Mouse (Mus musculus): ENCODE data around the gene Gm37240. TPM values are rescaled to one million over a fixed set of nuclear protein-coding genes. Genes with fewer than 3 reads are reported as not detected.

Gm37240 gene
- polyA plus RNA-seq, 1 experiment from 2014 or later, result 4.6 TPM

GRCm38 (mm10) chr3:84474398-84474797 is 1412.9 kb downstream of the Gm37240 start:
- no peak for ATAC-seq (ENCODE audit: low read depth)
- H3K9ac ChIP-seq (ENCODE audit: low read length), result no peak overlapping the region
- no peak overlapping the region for H3K4me3 ChIP-seq (ENCODE audit: low read length)
- 54% methylated on average over 6 of the region's 6 CpGs for WGBS
- H3K4me1 ChIP-seq (replicated peaks; ENCODE audit: control insufficient read depth, insufficient read depth, low read length), result peaks cover 30% of the 10 kb centered on the region
- no peak overlapping the region for H3K4me2 ChIP-seq (ENCODE audit: low read depth, low read length)
- H3K27me3 ChIP-seq (ENCODE audit: control insufficient read depth, insufficient read depth, low read depth, low read length), result peaks cover 7% of the 10 kb centered on the region; the same call in 1 of the 2 replicates
- H3K9me3 ChIP-seq (ENCODE audit: control insufficient read depth, low read length), result no peaks in the 10 kb centered on the region
- no peak overlapping the region for H3K27ac ChIP-seq (ENCODE audit: low read length)
- no peaks in the 10 kb centered on the region for H3K36me3 ChIP-seq (ENCODE audit: control insufficient read depth, insufficient read depth, low read length)

DNA sequence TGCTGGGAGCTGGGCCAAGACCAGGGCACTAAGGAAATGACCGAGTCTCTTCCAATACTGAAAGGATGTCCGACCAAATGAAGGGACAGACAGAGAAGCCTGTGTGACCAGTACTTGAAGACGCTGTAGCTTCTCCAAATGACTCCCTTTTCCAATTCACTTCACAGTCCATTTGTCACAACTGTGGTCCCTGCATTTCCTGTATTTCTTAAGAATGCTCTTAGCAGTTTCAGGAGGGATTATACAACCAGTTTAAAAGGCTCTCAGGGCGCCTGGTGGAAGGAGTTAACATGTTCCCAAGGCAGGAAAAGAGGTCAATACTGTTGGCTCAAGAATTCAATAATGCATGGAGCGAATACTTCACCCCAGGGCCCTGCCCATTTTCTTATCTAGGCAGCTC is 1414.4 kb downstream of the Gm37240 start:
- H3K4me2 ChIP-seq (ENCODE audit: low read depth, low read length), result no peak overlapping the region

DNA sequence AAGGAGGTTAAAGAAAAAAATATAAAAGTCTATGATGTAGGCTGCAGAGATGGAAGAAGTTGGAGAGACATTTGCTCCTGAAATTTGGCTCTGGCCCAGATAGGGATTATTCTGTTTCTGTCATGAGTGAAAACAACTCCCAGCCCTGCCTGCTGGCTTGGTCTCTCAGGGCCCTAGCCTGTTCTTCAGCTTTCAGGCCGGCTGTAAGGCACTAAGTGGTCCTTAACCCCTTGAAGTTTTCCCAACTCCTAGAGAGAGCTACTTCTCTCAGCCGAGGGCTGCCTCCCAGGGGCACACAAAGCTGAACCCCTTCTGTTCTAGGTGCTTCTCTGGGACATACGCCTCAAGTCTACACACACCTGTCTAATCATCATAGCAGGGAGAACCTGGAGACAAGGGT is 1414.8 kb downstream of the Gm37240 start:
- peak; percentile 71 for ATAC-seq (ENCODE audit: low read depth)
- H3K4me3 ChIP-seq (ENCODE audit: low read length), result no peak overlapping the region

More for the DNA sequence above, 1414.4 kb downstream of the Gm37240 start:
- peak; percentile 39 for ATAC-seq (ENCODE audit: low read depth)
- H3K4me1 ChIP-seq (replicated peaks; ENCODE audit: control insufficient read depth, insufficient read depth, low read length), result peaks cover 32% of the 10 kb centered on the region
- H3K4me3 ChIP-seq (ENCODE audit: low read length), result no peak overlapping the region
- no peaks in the 10 kb centered on the region for H3K36me3 ChIP-seq (ENCODE audit: control insufficient read depth, insufficient read depth, low read length)
- WGBS, result 11% methylated on average over 5 of the region's 5 CpGs
- H3K27me3 ChIP-seq (ENCODE audit: control insufficient read depth, insufficient read depth, low read depth, low read length), result peaks cover 3% of the 10 kb centered on the region; the same call in 1 of the 2 replicates
- H3K9ac ChIP-seq (ENCODE audit: low read length), result no peak overlapping the region
- peak overlapping the region; percentile 48 for H3K27ac ChIP-seq (ENCODE audit: low read length)
- H3K9me3 ChIP-seq (ENCODE audit: control insufficient read depth, low read length), result no peaks in the 10 kb centered on the region

DNA sequence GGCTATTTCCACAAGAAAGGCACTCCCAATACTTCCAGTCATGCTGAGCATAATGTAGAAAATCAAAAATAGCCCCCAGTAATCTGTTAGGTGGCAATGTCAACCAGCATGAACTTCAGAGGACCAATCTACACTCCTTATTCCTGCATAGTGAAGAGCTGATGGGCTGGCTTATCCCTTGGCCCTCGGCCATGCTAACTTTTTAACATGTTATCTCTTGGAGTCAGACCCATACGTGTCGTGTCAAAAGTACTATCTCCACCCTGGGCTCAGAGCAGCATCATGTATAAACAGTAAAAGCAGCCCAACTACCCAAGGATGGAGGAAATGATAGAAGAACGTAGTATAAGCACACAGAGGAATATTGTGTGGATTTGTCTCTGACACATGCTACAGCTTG is 1416.2 kb downstream of the Gm37240 start:
- whole genome bisulfite sequencing, result 62% methylated on average over 4 of the region's 4 CpGs
- ATAC-seq (ENCODE audit: low read depth), result no peak

More for the DNA sequence above, 1414.8 kb downstream of the Gm37240 start:
- Histone ChIP-seq H3K9ac (ENCODE audit: low read length) (no peak overlapping the region), H3K36me3 (ENCODE audit: control insufficient read depth, insufficient read depth, low read length) (no peaks in the 10 kb centered on the region), H3K4me1 (replicated peaks; ENCODE audit: control insufficient read depth, insufficient read depth, low read length) (peaks cover 37% of the 10 kb centered on the region), H3K9me3 (ENCODE audit: control insufficient read depth, low read length) (no peaks in the 10 kb centered on the region), H3K4me2 (ENCODE audit: low read depth, low read length) (no peak overlapping the region), H3K27me3 (ENCODE audit: control insufficient read depth, insufficient read depth, low read depth, low read length) (peaks cover 2% of the 10 kb centered on the region; the same call in 1 of the 2 replicates), H3K27ac (ENCODE audit: low read length) (peak overlapping the region; percentile 48)
- 15% methylated on average over 3 of the region's 3 CpGs for WGBS

GRCm38 (mm10) chr3:84468111-84468453 is 1419.2 kb downstream of the Gm37240 start:
- Histone ChIP-seq H3K4me1 (replicated peaks; ENCODE audit: control insufficient read depth, insufficient read depth, low read length) (peaks cover 26% of the 10 kb centered on the region), H3K4me3 (ENCODE audit: low read length) (no peak overlapping the region), H3K4me2 (ENCODE audit: low read depth, low read length) (no peak overlapping the region), H3K9ac (ENCODE audit: low read length) (no peak overlapping the region), H3K27me3 (ENCODE audit: control insufficient read depth, insufficient read depth, low read depth, low read length) (no peaks in the 10 kb centered on the region), H3K36me3 (ENCODE audit: control insufficient read depth, insufficient read depth, low read length) (no peaks in the 10 kb centered on the region), H3K9me3 (ENCODE audit: control insufficient read depth, low read length) (no peaks in the 10 kb centered on the region), H3K27ac (ENCODE audit: low read length) (no peak overlapping the region)
- ATAC-seq (ENCODE audit: low read depth), result no peak
- 29% methylated on average over 4 of the region's 4 CpGs for WGBS

More for the DNA sequence above, 1416.2 kb downstream of the Gm37240 start:
- Histone ChIP-seq H3K9ac (ENCODE audit: low read length) (no peak overlapping the region), H3K27ac (ENCODE audit: low read length) (no peak overlapping the region), H3K4me3 (ENCODE audit: low read length) (no peak overlapping the region), H3K27me3 (ENCODE audit: control insufficient read depth, insufficient read depth, low read depth, low read length) (no peaks in the 10 kb centered on the region), H3K36me3 (ENCODE audit: control insufficient read depth, insufficient read depth, low read length) (no peaks in the 10 kb centered on the region), H3K4me1 (replicated peaks; ENCODE audit: control insufficient read depth, insufficient read depth, low read length) (peaks cover 41% of the 10 kb centered on the region), H3K4me2 (ENCODE audit: low read depth, low read length) (no peak overlapping the region), H3K9me3 (ENCODE audit: control insufficient read depth, low read length) (no peaks in the 10 kb centered on the region)

- peak; percentile 59 for ATAC-seq (ENCODE audit: low read depth)
- H3K27me3 ChIP-seq (ENCODE audit: control insufficient read depth, insufficient read depth, low read depth, low read length), result no peaks in the 10 kb centered on the region
These were observed 1419.8 kb downstream of the Gm37240 start for GRCm38 (mm10) chr3:84467419-84468110.

DNA sequence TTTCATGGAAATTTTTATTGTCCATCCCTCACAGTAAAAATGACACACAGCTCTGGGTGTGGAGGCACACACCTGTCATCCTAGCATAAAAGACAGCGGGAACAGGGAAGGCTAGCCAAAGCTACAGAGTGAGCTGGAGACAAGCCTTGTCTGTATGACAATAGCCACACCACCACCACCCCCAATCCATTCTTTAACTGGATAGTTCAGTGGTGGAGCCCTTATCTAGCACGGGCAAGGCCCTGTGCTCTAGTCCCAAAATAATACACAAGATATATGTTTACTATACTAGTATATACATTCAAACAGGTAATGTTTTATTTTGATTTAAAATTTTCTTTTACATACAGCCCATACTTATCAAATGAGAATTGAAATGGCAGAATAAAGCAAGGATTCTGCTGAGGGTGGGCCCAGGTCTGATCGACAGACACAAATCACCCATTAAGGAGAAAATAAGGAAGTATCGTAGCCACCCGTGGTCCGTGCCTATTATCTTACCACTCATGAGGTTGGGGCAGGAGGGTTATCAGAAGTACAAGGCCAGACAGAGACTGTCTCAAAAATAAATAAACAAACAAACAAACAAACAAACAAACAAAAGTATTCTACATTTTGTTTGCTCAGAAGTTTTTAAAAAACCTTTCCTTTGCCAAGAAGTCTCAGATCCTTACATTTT is 1421.4 kb downstream of the Gm37240 start:
- ATAC-seq (ENCODE audit: low read depth), result no peak
- WGBS, result 74% methylated on average over 6 of the region's 6 CpGs
- no peak overlapping the region for H3K27ac ChIP-seq (ENCODE audit: low read length)

More at GRCm38 (mm10) chr3:84467419-84468110, 1419.8 kb downstream of the Gm37240 start:
- Histone ChIP-seq H3K4me3 (ENCODE audit: low read length) (no peak overlapping the region), H3K9me3 (ENCODE audit: control insufficient read depth, low read length) (no peaks in the 10 kb centered on the region), H3K4me1 (replicated peaks; ENCODE audit: control insufficient read depth, insufficient read depth, low read length) (peaks cover 20% of the 10 kb centered on the region), H3K27ac (ENCODE audit: low read length) (no peak overlapping the region), H3K9ac (ENCODE audit: low read length) (no peak overlapping the region), H3K4me2 (ENCODE audit: low read depth, low read length) (no peak overlapping the region), H3K36me3 (ENCODE audit: control insufficient read depth, insufficient read depth, low read length) (no peaks in the 10 kb centered on the region)
- 38% methylated on average over 10 of the region's 10 CpGs for WGBS

GRCm38 (mm10) chr3:84461687-84462086 is 1425.6 kb downstream of the Gm37240 start:
- peak; percentile 47 for ATAC-seq (ENCODE audit: low read depth)
- peaks cover 18% of the 10 kb centered on the region for H3K4me1 ChIP-seq (replicated peaks; ENCODE audit: control insufficient read depth, insufficient read depth, low read length)
- H3K27me3 ChIP-seq (ENCODE audit: control insufficient read depth, insufficient read depth, low read depth, low read length), result no peaks in the 10 kb centered on the region
- no peak overlapping the region for H3K9ac ChIP-seq (ENCODE audit: low read length)
- H3K9me3 ChIP-seq (ENCODE audit: control insufficient read depth, low read length), result no peaks in the 10 kb centered on the region
- whole genome bisulfite sequencing, result 19% methylated on average over 4 of the region's 4 CpGs
- no peak overlapping the region for H3K4me3 ChIP-seq (ENCODE audit: low read length)
- H3K27ac ChIP-seq (ENCODE audit: low read length), result no peak overlapping the region
- H3K36me3 ChIP-seq (ENCODE audit: control insufficient read depth, insufficient read depth, low read length), result no peaks in the 10 kb centered on the region
- H3K4me2 ChIP-seq (ENCODE audit: low read depth, low read length), result no peak overlapping the region

More for the DNA sequence above, 1421.4 kb downstream of the Gm37240 start:
- no peaks in the 10 kb centered on the region for H3K27me3 ChIP-seq (ENCODE audit: control insufficient read depth, insufficient read depth, low read depth, low read length)
- H3K9me3 ChIP-seq (ENCODE audit: control insufficient read depth, low read length), result no peaks in the 10 kb centered on the region
- peaks cover 25% of the 10 kb centered on the region for H3K4me1 ChIP-seq (replicated peaks; ENCODE audit: control insufficient read depth, insufficient read depth, low read length)
- H3K9ac ChIP-seq (ENCODE audit: low read length), result no peak overlapping the region
- no peak overlapping the region for H3K4me3 ChIP-seq (ENCODE audit: low read length)
- H3K4me2 ChIP-seq (ENCODE audit: low read depth, low read length), result no peak overlapping the region
- H3K36me3 ChIP-seq (ENCODE audit: control insufficient read depth, insufficient read depth, low read length), result no peaks in the 10 kb centered on the region

GRCm38 (mm10) chr3:84460952-84461351 is 1426.4 kb downstream of the Gm37240 start:
- WGBS, result 9% methylated on average over 12 of the region's 12 CpGs
- H3K27me3 ChIP-seq (ENCODE audit: control insufficient read depth, insufficient read depth, low read depth, low read length), result no peaks in the 10 kb centered on the region
- peak overlapping the region; percentile 47 for H3K27ac ChIP-seq (ENCODE audit: low read length)
- H3K36me3 ChIP-seq (ENCODE audit: control insufficient read depth, insufficient read depth, low read length), result no peaks in the 10 kb centered on the region
- no peaks in the 10 kb centered on the region for H3K9me3 ChIP-seq (ENCODE audit: control insufficient read depth, low read length)
- H3K4me2 ChIP-seq (ENCODE audit: low read depth, low read length), result peak overlapping the region; percentile 16; the same call in 1 of the 2 replicates
- no peak overlapping the region for H3K4me3 ChIP-seq (ENCODE audit: low read length)
- ATAC-seq (ENCODE audit: low read depth), result peak; percentile 78
- H3K4me1 ChIP-seq (replicated peaks; ENCODE audit: control insufficient read depth, insufficient read depth, low read length), result peaks cover 20% of the 10 kb centered on the region
- H3K9ac ChIP-seq (ENCODE audit: low read length), result peak overlapping the region; percentile 31; the same call in 1 of the 2 replicates
